Mouse (Mus musculus) limb, embryonic 10.5 days (tissue): ENCODE measurements around the gene Gabbr2. TPM values are rescaled to one million over a fixed set of nuclear protein-coding genes. Genes with fewer than 3 reads are reported as not detected.

Source experiments
- DNase-seq: peaks from one replicate; pipeline ENCODE4 v3.0.0-alpha.2; 2017; ENCODE audit warnings: low spot score
- H3K27ac ChIP-seq: fragments of 300-500 bp; sonication (generic); 2 replicates; pipeline ENCODE4 v1.5.1; 2016; ENCODE audit warnings: mild to moderate bottlenecking
- H3K27me3 ChIP-seq: fragments of 300-500 bp; sonication (generic); 2 replicates; pipeline ENCODE4 v1.6.1; 2016; ENCODE audit warnings: low read depth, mild to moderate bottlenecking; ENCODE audit not compliant: poor library complexity, severe bottlenecking
- H3K36me3 ChIP-seq: fragments of 300-500 bp; sonication (generic); 2 replicates; pipeline ENCODE4 v1.6.1; 2016; ENCODE audit warnings: mild to moderate bottlenecking, moderate library complexity
- H3K4me1 ChIP-seq: fragments of 300-500 bp; sonication (generic); 2 replicates; pipeline ENCODE4 v1.6.1; 2016
- H3K4me3 ChIP-seq: fragments of 300-500 bp; sonication (generic); 2 replicates; pipeline ENCODE4 v1.5.1; 2016; ENCODE audit warnings: mild to moderate bottlenecking, moderate library complexity
- H3K9me3 ChIP-seq: fragments of 300-500 bp; sonication (generic); replicated peaks from 2 replicates; pipeline ENCODE4 v1.6.1; 2016; ENCODE audit warnings: mild to moderate bottlenecking
- WGBS: fragments of 180-500 bp; shearing (Covaris S2); methylation state at CpG from one replicate; pipeline ENCODE4 v1.1.7; 2016; 5-methylcytosine and 5-hydroxymethylcytosine counted together
- polyA plus RNA-seq: library from polyadenylated mRNA; unstranded; fragments of >200 nt; fragmentation: Nextera tagmentation; extraction: Ambion mirVana; gene quantifications from 2 replicates; pipeline ENCODE4 v1.2.1, GENCODE M21; 2016

Gabbr2 gene
- polyA plus RNA-seq, 1 experiment from 2014 or later = 0.10 TPM

- H3K9me3 ChIP-seq = no peaks in the 10 kb centered on the region
- H3K4me1 ChIP-seq = peaks cover 6% of the 10 kb centered on the region; the same call in 1 of the 2 replicates
- DNase-seq = no peak
- 85% methylated on average over 3 of the region's 3 CpGs for WGBS
- no peak overlapping the region for H3K4me3 ChIP-seq
- H3K27me3 ChIP-seq = 0 out of 2 replicates have a peak, but pooled peaks cover 4% of the 10 kb centered on the region
- no peak overlapping the region for H3K27ac ChIP-seq
- H3K36me3 ChIP-seq = no peaks in the 10 kb centered on the region
Observed at GRCm38 (mm10) chr4:46934291-46934690, 57.4 kb downstream of the Gabbr2 start.

GRCm38 (mm10) chr4:46933590-46933989, 58.1 kb downstream of the Gabbr2 start:
- no peaks in the 10 kb centered on the region for H3K9me3 ChIP-seq
- no peak for DNase-seq
- H3K4me3 ChIP-seq = no peak overlapping the region
- peaks cover 6% of the 10 kb centered on the region; the same call in 1 of the 2 replicates for H3K4me1 ChIP-seq
- WGBS = 87% methylated on average over 2 of the region's 2 CpGs
- H3K27ac ChIP-seq = no peak overlapping the region
- 0 out of 2 replicates have a peak, but pooled peaks cover 4% of the 10 kb centered on the region for H3K27me3 ChIP-seq
- no peaks in the 10 kb centered on the region for H3K36me3 ChIP-seq

- WGBS = 79% methylated on average over 9 of the region's 9 CpGs
Observed at GRCm38 (mm10) chr4:46931706-46932397, 59.8 kb downstream of the Gabbr2 start.

GRCm38 (mm10) chr4:46928112-46928511, 63.6 kb downstream of the Gabbr2 start:
- Histone ChIP-seq H3K4me1 (no peaks in the 10 kb centered on the region), H3K4me3 (no peak overlapping the region), H3K36me3 (no peaks in the 10 kb centered on the region), H3K27ac (no peak overlapping the region), H3K27me3 (no peaks in the 10 kb centered on the region), H3K9me3 (no peaks in the 10 kb centered on the region)
- no peak for DNase-seq
- 78% methylated on average over 3 of the region's 3 CpGs for WGBS

More at GRCm38 (mm10) chr4:46931706-46932397, 59.8 kb downstream of the Gabbr2 start:
- no peak overlapping the region for H3K4me3 ChIP-seq
- H3K36me3 ChIP-seq = no peaks in the 10 kb centered on the region
- H3K4me1 ChIP-seq = peaks cover 6% of the 10 kb centered on the region; the same call in 1 of the 2 replicates
- no peak for DNase-seq
- no peaks in the 10 kb centered on the region for H3K9me3 ChIP-seq
- no peak overlapping the region for H3K27ac ChIP-seq
- 0 out of 2 replicates have a peak, but pooled peaks cover 4% of the 10 kb centered on the region for H3K27me3 ChIP-seq

GRCm38 (mm10) chr4:46919144-46919543, 72.5 kb downstream of the Gabbr2 start:
- no peaks in the 10 kb centered on the region for H3K36me3 ChIP-seq
- H3K4me3 ChIP-seq = no peak overlapping the region
- peaks cover 10% of the 10 kb centered on the region for H3K4me1 ChIP-seq
- 69% methylated on average over 8 of the region's 8 CpGs for WGBS
- no peak for DNase-seq
- no peaks in the 10 kb centered on the region for H3K9me3 ChIP-seq
- no peaks in the 10 kb centered on the region for H3K27me3 ChIP-seq
- H3K27ac ChIP-seq = no peak overlapping the region

GRCm38 (mm10) chr4:46916786-46917185, 74.9 kb downstream of the Gabbr2 start:
- WGBS = 76% methylated on average over 6 of the region's 6 CpGs
- Histone ChIP-seq H3K27ac (no peak overlapping the region), H3K27me3 (no peaks in the 10 kb centered on the region), H3K4me3 (no peak overlapping the region), H3K36me3 (no peaks in the 10 kb centered on the region), H3K9me3 (no peaks in the 10 kb centered on the region), H3K4me1 (peaks cover 10% of the 10 kb centered on the region)
- no peak for DNase-seq

- DNase-seq = no peak
- Histone ChIP-seq H3K4me3 (no peak overlapping the region), H3K27me3 (no peaks in the 10 kb centered on the region), H3K9me3 (no peaks in the 10 kb centered on the region), H3K4me1 (peaks cover 10% of the 10 kb centered on the region), H3K27ac (no peak overlapping the region), H3K36me3 (no peaks in the 10 kb centered on the region)
- 92% methylated on average over 12 of the region's 12 CpGs for WGBS
Observed at GRCm38 (mm10) chr4:46915934-46916333, 75.7 kb downstream of the Gabbr2 start.

- WGBS = 91% methylated on average over 14 of the region's 14 CpGs
- Histone ChIP-seq H3K4me1 (peaks cover 10% of the 10 kb centered on the region), H3K9me3 (no peaks in the 10 kb centered on the region), H3K4me3 (no peak overlapping the region), H3K36me3 (no peaks in the 10 kb centered on the region), H3K27ac (no peak overlapping the region), H3K27me3 (no peaks in the 10 kb centered on the region)
- no peak for DNase-seq
Observed at GRCm38 (mm10) chr4:46915476-46915875, 76.2 kb downstream of the Gabbr2 start.

GRCm38 (mm10) chr4:46914606-46915005, 77.1 kb downstream of the Gabbr2 start:
- Histone ChIP-seq H3K9me3 (no peaks in the 10 kb centered on the region), H3K27ac (no peak overlapping the region), H3K36me3 (no peaks in the 10 kb centered on the region), H3K4me1 (peaks cover 10% of the 10 kb centered on the region), H3K4me3 (no peak overlapping the region), H3K27me3 (no peaks in the 10 kb centered on the region)
- 95% methylated on average over 6 of the region's 6 CpGs for WGBS
- DNase-seq = no peak

GRCm38 (mm10) chr4:46906036-46906691, 85.5 kb downstream of the Gabbr2 start:
- 55% methylated on average over 3 of the region's 3 CpGs for WGBS
- H3K27me3 ChIP-seq = no peaks in the 10 kb centered on the region
- DNase-seq = no peak
- no peaks in the 10 kb centered on the region for H3K9me3 ChIP-seq
- no peak overlapping the region for H3K4me3 ChIP-seq
- no peak overlapping the region for H3K27ac ChIP-seq
- no peaks in the 10 kb centered on the region for H3K36me3 ChIP-seq
- H3K4me1 ChIP-seq = no peaks in the 10 kb centered on the region

GRCm38 (mm10) chr4:46905152-46905551, 86.5 kb downstream of the Gabbr2 start:
- WGBS = 83% methylated on average over 3 of the region's 3 CpGs
- H3K4me1 ChIP-seq = no peaks in the 10 kb centered on the region
- no peak for DNase-seq

GRCm38 (mm10) chr4:46904129-46904528, 87.5 kb downstream of the Gabbr2 start:
- Histone ChIP-seq H3K9me3 (no peaks in the 10 kb centered on the region), H3K36me3 (no peaks in the 10 kb centered on the region), H3K27me3 (no peaks in the 10 kb centered on the region), H3K4me3 (no peak overlapping the region), H3K4me1 (no peaks in the 10 kb centered on the region), H3K27ac (no peak overlapping the region)
- 58% methylated on average over 12 of the region's 12 CpGs for WGBS
- DNase-seq = no peak

More at GRCm38 (mm10) chr4:46905152-46905551, 86.5 kb downstream of the Gabbr2 start:
- no peak overlapping the region for H3K4me3 ChIP-seq
- no peaks in the 10 kb centered on the region for H3K9me3 ChIP-seq
- no peaks in the 10 kb centered on the region for H3K36me3 ChIP-seq
- H3K27ac ChIP-seq = no peak overlapping the region
- no peaks in the 10 kb centered on the region for H3K27me3 ChIP-seq

- Histone ChIP-seq H3K27me3 (no peaks in the 10 kb centered on the region), H3K36me3 (no peaks in the 10 kb centered on the region)
- WGBS = 74% methylated on average over 4 of the region's 4 CpGs
Observed at GRCm38 (mm10) chr4:46898546-46898945, 93.1 kb downstream of the Gabbr2 start.

More at GRCm38 (mm10) chr4:46898546-46898945, 93.1 kb downstream of the Gabbr2 start:
- H3K4me1 ChIP-seq = peaks cover 7% of the 10 kb centered on the region; the same call in 1 of the 2 replicates
- DNase-seq = no peak
- H3K27ac ChIP-seq = no peak overlapping the region
- no peaks in the 10 kb centered on the region for H3K9me3 ChIP-seq
- no peak overlapping the region for H3K4me3 ChIP-seq
